Mouse (Mus musculus) liver, embryonic 14.5 days (tissue): ENCODE measurements around the gene Rbp2. TPM values are rescaled to one million over a fixed set of nuclear protein-coding genes. Genes with fewer than 3 reads are reported as not detected.

Experiments
- ATAC-seq: fragments of 200-750 bp; cut with Nextera tagmentation; 2 replicates; pipeline ENCODE4 v1.8.0; 2017; ENCODE audit warnings: moderate number of reproducible peaks, mild to moderate bottlenecking, moderate library complexity; ENCODE audit not compliant: insufficient read depth
- DNase-seq, 3 experiments: peaks; one replicate each; pipeline ENCODE4 v3.0.0-alpha.2; 2012 to 2013; ENCODE audit warnings: low read depth in 3 of 3, low spot score in 3 of 3
- H3K27ac ChIP-seq: fragments of 300-500 bp; sonication (generic); 2 replicates; pipeline ENCODE4 v1.5.1; 2014; ENCODE audit warnings: moderate library complexity, mild to moderate bottlenecking, control low read depth, inconsistent platforms
- H3K27me3 ChIP-seq: fragments of 300-500 bp; sonication (generic); 2 replicates; pipeline ENCODE4 v1.6.1; 2014; ENCODE audit warnings: mild to moderate bottlenecking, low read length, moderate library complexity; ENCODE audit not compliant: control insufficient read depth, insufficient read depth
- H3K36me3 ChIP-seq: fragments of 300-500 bp; sonication (generic); replicated peaks from 2 replicates; pipeline ENCODE4 v1.6.1; 2014; ENCODE audit warnings: low read depth; ENCODE audit not compliant: control insufficient read depth, insufficient read depth
- H3K4me1 ChIP-seq, 2 experiments: fragments of 200-500 bp in 1 of 2; fragments of 300-500 bp in 1 of 2; sonication (generic) in 1 of 2; replicated peaks; 2 replicates each; pipeline ENCODE4 v1.6.1; 2012 to 2014; ENCODE audit warnings: antibody characterized with exemption in 1 of 2, inconsistent platforms in 1 of 2, low read length in 1 of 2; ENCODE audit not compliant: control insufficient read depth in 2 of 2, insufficient read depth in 2 of 2
- H3K4me2 ChIP-seq: fragments of 300-500 bp; sonication (generic); 2 replicates; pipeline ENCODE4 v1.6.1; 2014; ENCODE audit warnings: low read depth, mild to moderate bottlenecking, control low read depth, moderate library complexity
- H3K4me3 ChIP-seq, 2 experiments: fragments of 200-500 bp in 1 of 2; fragments of 300-500 bp in 1 of 2; sonication (generic) in 1 of 2; 2 replicates each; pipeline ENCODE4 v1.5.1; 2012 to 2014; ENCODE audit warnings: low read depth in 2 of 2, low read length in 2 of 2, mild to moderate bottlenecking in 2 of 2, control low read depth in 1 of 2, inconsistent platforms in 1 of 2, moderate library complexity in 1 of 2; ENCODE audit not compliant: insufficient read depth in 1 of 2
- H3K9ac ChIP-seq: fragments of 300-500 bp; sonication (generic); replicated peaks from 2 replicates; pipeline ENCODE4 v1.6.1; 2014; ENCODE audit warnings: mild to moderate bottlenecking, control low read depth, moderate library complexity
- H3K9me3 ChIP-seq: fragments of 300-500 bp; sonication (generic); 2 replicates; pipeline ENCODE4 v1.6.1; 2016; ENCODE audit warnings: low read length, mixed read lengths; ENCODE audit not compliant: control insufficient read depth
- CTCF ChIP-seq: IDR thresholded peaks from 2 replicates; pipeline ENCODE4 v1.5.1; 2016; ENCODE audit warnings: antibody characterized with exemption, low read depth, control low read depth
- EP300 ChIP-seq: IDR thresholded peaks from 2 replicates; pipeline ENCODE4 v1.6.1; 2016; ENCODE audit warnings: antibody characterized with exemption, low read depth
- WGBS: fragments of 180-500 bp; shearing (Covaris S2); extraction: QIAGEN DNeasy Blood & Tissue Kit; methylation state at CpG from one replicate; pipeline ENCODE4 v1.1.7; 2014; ENCODE audit not compliant: insufficient replicate concordance; 5-methylcytosine and 5-hydroxymethylcytosine counted together
- polyA plus RNA-seq, 2 experiments: library from polyadenylated mRNA; depleted of rRNA in 1 of 2; stranded (reverse) in 1 of 2; unstranded in 1 of 2; fragments of >200 nt; fragmentation: Nextera tagmentation in 1 of 2; extraction: Ambion mirVana in 1 of 2; gene quantifications; 2 replicates each; pipeline versions ENCODE4 v1.2.1 to v1.2.3; 2012 to 2014

The Rbp2 gene
- polyA plus RNA-seq, 2 experiments = 3.8 to 7.4 TPM

GRCm38 (mm10) chr9:98492821-98493220 lies 6.9 kb downstream of the Rbp2 start:
- TF ChIP-seq CTCF (no peak), EP300 (no peak)
- ATAC-seq (no peak), DNase-seq (no peak)
- H3K9ac ChIP-seq = no peak overlapping the region
- H3K36me3 ChIP-seq = no peaks in the 10 kb centered on the region
- WGBS = 15% methylated on average over 1 of the region's 1 CpGs
- H3K27me3 ChIP-seq = no peaks in the 10 kb centered on the region
- H3K4me2 ChIP-seq = no peak overlapping the region
- no peak overlapping the region for H3K27ac ChIP-seq
- H3K4me3 ChIP-seq = no peak overlapping the region
- H3K9me3 ChIP-seq = no peaks in the 10 kb centered on the region
- peaks cover 36 to 54% of the 10 kb centered on the region in 2 experiments for H3K4me1 ChIP-seq

- no peak overlapping the region for H3K4me2 ChIP-seq
- no peak overlapping the region for H3K9ac ChIP-seq
- H3K9me3 ChIP-seq = no peaks in the 10 kb centered on the region
- H3K27me3 ChIP-seq = no peaks in the 10 kb centered on the region
- H3K36me3 ChIP-seq = no peaks in the 10 kb centered on the region
- TF ChIP-seq EP300 = no peak
- no peak for TF ChIP-seq CTCF
- DNase-seq (no peak), ATAC-seq (no peak)
- H3K27ac ChIP-seq = no peak overlapping the region
- peaks cover 6 to 16% of the 10 kb centered on the region in 2 experiments for H3K4me1 ChIP-seq
- no peak overlapping the region for H3K4me3 ChIP-seq
- WGBS = 33% methylated on average over 7 of the region's 7 CpGs
Observed at GRCm38 (mm10) chr9:98497157-98497556, 11.2 kb downstream of the Rbp2 start.

- WGBS = 48% methylated on average over 6 of the region's 6 CpGs
- DNase-seq (no peak), ATAC-seq (no peak)
- H3K9ac ChIP-seq = no peak overlapping the region
- H3K36me3 ChIP-seq = no peaks in the 10 kb centered on the region
- peaks cover under 1 to 8% of the 10 kb centered on the region in 2 experiments; a peak in 3 of 4 replicates for H3K4me1 ChIP-seq
- H3K4me3 ChIP-seq = no peak overlapping the region
- H3K4me2 ChIP-seq = no peak overlapping the region
- no peak overlapping the region for H3K27ac ChIP-seq
- TF ChIP-seq CTCF (no peak), EP300 (no peak)
- H3K27me3 ChIP-seq = no peaks in the 10 kb centered on the region
- H3K9me3 ChIP-seq = no peaks in the 10 kb centered on the region
Observed at GRCm38 (mm10) chr9:98497990-98498389, 12.1 kb downstream of the Rbp2 start.

GRCm38 (mm10) chr9:98498717-98499268 lies 12.9 kb downstream of the Rbp2 start:
- no peak overlapping the region for H3K4me3 ChIP-seq

GRCm38 (mm10) chr9:98499601-98500000 lies 13.7 kb downstream of the Rbp2 start:
- Histone ChIP-seq H3K4me3 (no peak overlapping the region), H3K4me2 (no peak overlapping the region), H3K9ac (no peak overlapping the region), H3K27ac (no peak overlapping the region), H3K9me3 (no peaks in the 10 kb centered on the region), H3K27me3 (no peaks in the 10 kb centered on the region), H3K4me1 (peaks cover 0 to 9% of the 10 kb centered on the region in 2 experiments; a peak in 2 of 4 replicates), H3K36me3 (no peaks in the 10 kb centered on the region)
- TF ChIP-seq CTCF (no peak), EP300 (no peak)
- 63% methylated on average over 5 of the region's 5 CpGs for WGBS
- ATAC-seq (no peak), DNase-seq (no peak)

More at GRCm38 (mm10) chr9:98498717-98499268, 12.9 kb downstream of the Rbp2 start:
- Histone ChIP-seq H3K4me1 (peaks cover 0 to 7% of the 10 kb centered on the region in 2 experiments; a peak in 2 of 4 replicates), H3K27me3 (no peaks in the 10 kb centered on the region), H3K9ac (no peak overlapping the region), H3K9me3 (no peaks in the 10 kb centered on the region), H3K27ac (no peak overlapping the region), H3K4me2 (no peak overlapping the region), H3K36me3 (no peaks in the 10 kb centered on the region)
- DNase-seq (no peak), ATAC-seq (no peak)
- TF ChIP-seq EP300 = no peak
- no peak for TF ChIP-seq CTCF
- 79% methylated on average over 17 of the region's 17 CpGs for WGBS
